Mouse (Mus musculus): ENCODE data around the gene Arhgap25.
"Not testable (repeated sequence)": the region's sequence is repeated elsewhere in the genome, so short reads cannot be mapped to it uniquely, and the experiment has no call there.

Gene Arhgap25

GRCm38 (mm10) chr6:87535651-87536050, 2.6 kb upstream of the Arhgap25 start:
- no peak for DNase-seq

GRCm38 (mm10) chr6:87534855-87535575, 2.0 kb upstream of the Arhgap25 start:
- peak; percentile 20 to 43 for DNase-seq

- DNase-seq, result no peak
These were observed 1.5 kb downstream of the Arhgap25 start for GRCm38 (mm10) chr6:87531456-87532015.

GRCm38 (mm10) chr6:87530386-87530785, 2.7 kb downstream of the Arhgap25 start:
- no peak for DNase-seq

GRCm38 (mm10) chr6:87527846-87528557, 5.1 kb downstream of the Arhgap25 start:
- no peak for DNase-seq

GRCm38 (mm10) chr6:87527366-87527765, 5.7 kb downstream of the Arhgap25 start:
- no peak for DNase-seq

- DNase-seq, result no peak
These were observed 7.9 kb downstream of the Arhgap25 start for GRCm38 (mm10) chr6:87525126-87525525.

- no peak for DNase-seq
These were observed 8.8 kb downstream of the Arhgap25 start for GRCm38 (mm10) chr6:87524281-87524680.

GRCm38 (mm10) chr6:87523736-87524135, 9.3 kb downstream of the Arhgap25 start:
- no peak for DNase-seq

GRCm38 (mm10) chr6:87523085-87523484, 10.0 kb downstream of the Arhgap25 start:
- DNase-seq, result no peak

- DNase-seq, result peak in 1 of 2 experiments; percentile 39
These were observed 10.8 kb downstream of the Arhgap25 start for GRCm38 (mm10) chr6:87522236-87522635.

GRCm38 (mm10) chr6:87521705-87522104, 11.4 kb downstream of the Arhgap25 start:
- not testable (repeated sequence) for DNase-seq

GRCm38 (mm10) chr6:87520572-87520971, 12.5 kb downstream of the Arhgap25 start:
- no peak for DNase-seq

- no peak for DNase-seq
These were observed 13.2 kb downstream of the Arhgap25 start for GRCm38 (mm10) chr6:87519809-87520208.

- no peak for DNase-seq
These were observed 14.4 kb downstream of the Arhgap25 start for GRCm38 (mm10) chr6:87518622-87519021.

GRCm38 (mm10) chr6:87517753-87518409, 15.2 kb downstream of the Arhgap25 start:
- no peak for DNase-seq

- no peak for DNase-seq
These were observed 18.7 kb downstream of the Arhgap25 start for GRCm38 (mm10) chr6:87514321-87514720.

- peak; percentile 67 to 83 for DNase-seq
These were observed 19.9 kb downstream of the Arhgap25 start for GRCm38 (mm10) chr6:87513046-87513767.

GRCm38 (mm10) chr6:87510999-87511398, 22.1 kb downstream of the Arhgap25 start:
- DNase-seq, result no peak

- no peak for DNase-seq
These were observed 23.3 kb downstream of the Arhgap25 start for GRCm38 (mm10) chr6:87509806-87510205.

GRCm38 (mm10) chr6:87504875-87505274, 28.2 kb downstream of the Arhgap25 start:
- DNase-seq, result no peak

GRCm38 (mm10) chr6:87503976-87504375, 29.1 kb downstream of the Arhgap25 start:
- peak; percentile 33 to 39 for DNase-seq

GRCm38 (mm10) chr6:87503536-87503935, 29.5 kb downstream of the Arhgap25 start:
- DNase-seq, result no peak

All from spleen, adult 18-20 months (tissue).